ENCODE assay signal across 19 mouse cellular contexts in genomic region chr2:118468354-118468753, GRCm38 (mm10). TPM values are rescaled to one million over a fixed set of nuclear protein-coding genes. Genes with fewer than 3 reads are reported as not detected.
DNase-seq lines count a peak whose midpoint lies in the region.
"Had no signal": no experiment of that assay in that cellular context is flagged by ENCODE, and none has a peak within 500 bp of the region (broad histone marks: within the 10 kb centered on the region; RNA-seq: fewer than 3 reads in every experiment).

No protein-coding gene starts in this region.

- DNase-seq in adrenal gland, adult (ENCODE audit: inconsistent age in 2 of 2, low spot score in 1 of 2) = peak; percentile 62 to 71
- no peak for DNase-seq in adrenal gland, postnatal 10 days
- DNase-seq in adrenal gland, adult 2 months = peak; percentile 68
- DNase-seq in adrenal gland, postnatal 14 days = no peak
- DNase-seq in adrenal gland, postnatal 25 days = peak; percentile 37
- DNase-seq in adrenal gland, adult 8-10 months = no peak
- peak; percentile 48 to 62 for DNase-seq in adrenal gland, postnatal 36 days
- no peak for DNase-seq in adrenal gland, postnatal 4 days (ENCODE audit: low spot score in 2 of 2)
- DNase-seq: B cell, adult 2 months; cerebellum, adult 11 months; cerebellum, adult 11-12 months; cerebellum, adult 18-20 months; cerebellum, adult 2 months; cerebellum, adult 8-10 months; cerebellum, adult 9-10 months; cerebellum, adult 9-11 months; cerebellum, postnatal 10 days; cerebellum, postnatal 14 days; cerebellum, postnatal 25 days had no signal

RNA-seq across cellular contexts. Expression of gene Srp14, which starts 11.2 kb away (rescaled TPM):
- total RNA-seq in adrenal gland, postnatal 10 days (2021) = 100 to 1,000 TPM; 139 to 146 TPM
- 100 to 1,000 TPM; 181 to 246 TPM for total RNA-seq in adrenal gland, adult 2 months (2021)
- 45.7 and 48.2 TPM in 2 replicates for polyA plus RNA-seq in adrenal gland, adult 2 months (2012; rRNA removed)
- 140 and 142 TPM in 2 replicates for total RNA-seq in adrenal gland, postnatal 14 days (2021)
- total RNA-seq in adrenal gland, postnatal 25 days (2021) = 206 and 213 TPM in 2 replicates
- total RNA-seq in adrenal gland, adult 8-10 months (2022) = 100 to 1,000 TPM; 238 to 265 (median 255) TPM
- 100 to 1,000 TPM; 210 to 233 TPM for total RNA-seq in adrenal gland, postnatal 36 days (2021)
- 100 to 1,000 TPM; 143 to 152 TPM for total RNA-seq in adrenal gland, postnatal 4 days (2021)

Comparison
In these comparisons a context has a peak if more than half of its experiments do, and no peak if none do; other contexts are left out.
1. DNase-seq: peak in adrenal gland, adult (2 of 2), adrenal gland, adult 2 months (single experiment), adrenal gland, postnatal 25 days (single experiment) and adrenal gland, postnatal 36 days (2 of 2); none in adrenal gland, postnatal 10 days (single experiment), adrenal gland, postnatal 14 days (single experiment), adrenal gland, adult 8-10 months (single experiment) and adrenal gland, postnatal 4 days (0 of 2).